Mouse (Mus musculus): ENCODE measurements around the gene 9430007A20Rik.

DNA sequence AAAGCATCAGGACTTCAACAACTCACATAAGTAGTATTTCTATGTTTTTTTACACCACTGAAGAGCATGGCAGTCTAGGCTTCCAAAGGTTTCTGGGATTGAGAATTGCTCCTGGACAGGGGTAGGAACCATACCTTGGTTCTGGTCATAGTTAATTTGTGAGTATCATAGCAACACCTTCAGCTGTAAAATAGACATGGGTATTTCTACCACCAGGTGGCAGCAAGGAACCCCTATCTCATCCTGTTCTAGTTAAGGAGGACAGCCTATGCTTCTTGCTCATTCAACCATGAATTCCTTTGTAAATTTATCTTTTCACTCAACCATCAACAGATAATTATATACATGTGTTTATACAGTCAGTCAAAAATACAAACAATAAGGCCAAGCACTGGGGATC is 40.2 kb downstream of the 9430007A20Rik start:
- no peak for TF ChIP-seq GATA1 (IDR thresholded peaks at IDR 0.05; ENCODE audit: low read length)
- no peak for TF ChIP-seq TAL1 (IDR thresholded peaks at IDR 0.05; ENCODE audit: low read length)
